Mouse (Mus musculus) skeletal muscle tissue, postnatal 0 days (tissue): ENCODE results near the gene Cbx8. TPM values are rescaled to one million over a fixed set of nuclear protein-coding genes. Genes with fewer than 3 reads are reported as not detected.

Experiments used
- polyA plus RNA-seq: library from polyadenylated mRNA; unstranded; fragments of >200 nt; fragmentation: Nextera tagmentation; extraction: Ambion mirVana; gene quantifications from 2 replicates; pipeline ENCODE4 v1.2.1, GENCODE M21; 2015

The Cbx8 gene
- 3.1 and 5.7 TPM in 2 replicates for polyA plus RNA-seq

DNA sequence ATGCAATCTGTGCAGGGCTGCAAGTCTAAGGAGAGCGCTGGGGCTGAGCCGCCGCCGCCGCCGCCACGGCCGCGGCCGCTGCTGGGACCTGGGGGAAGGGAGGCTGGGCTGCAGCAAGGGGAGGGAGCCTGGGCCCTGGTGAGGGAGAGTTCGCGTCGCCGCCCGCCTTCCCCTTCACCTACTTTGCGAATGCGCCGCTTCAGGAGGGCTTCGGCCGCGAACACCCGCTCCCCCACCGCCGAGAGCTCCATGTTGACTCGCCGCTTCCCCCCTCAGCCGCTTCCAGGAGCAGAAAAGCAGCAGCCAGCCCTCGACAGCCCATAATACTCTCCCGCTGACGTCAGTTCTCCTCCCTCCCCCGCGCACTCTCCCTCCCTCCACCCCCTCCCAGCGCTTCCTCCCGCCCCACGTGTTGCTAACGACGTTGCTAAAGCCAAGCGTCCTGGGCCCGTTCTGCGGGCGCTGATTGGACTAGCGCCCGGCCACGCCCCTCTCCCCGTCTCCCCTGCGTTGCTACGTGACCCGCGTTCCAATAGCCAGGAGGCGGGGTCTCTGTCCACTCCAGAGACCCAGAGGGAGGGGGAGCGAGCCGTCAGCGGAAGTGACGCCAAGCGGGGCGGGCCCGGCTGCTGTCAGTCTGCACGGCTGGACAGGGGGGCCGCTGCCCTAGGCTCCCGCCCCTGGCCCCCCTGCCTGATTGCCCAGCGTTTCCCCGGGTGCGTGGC is at the start of gene Cbx8:
TSS of gene Cbx8 (minus strand) at position 370 of the 725 bp plus-strand sequence.

DNA sequence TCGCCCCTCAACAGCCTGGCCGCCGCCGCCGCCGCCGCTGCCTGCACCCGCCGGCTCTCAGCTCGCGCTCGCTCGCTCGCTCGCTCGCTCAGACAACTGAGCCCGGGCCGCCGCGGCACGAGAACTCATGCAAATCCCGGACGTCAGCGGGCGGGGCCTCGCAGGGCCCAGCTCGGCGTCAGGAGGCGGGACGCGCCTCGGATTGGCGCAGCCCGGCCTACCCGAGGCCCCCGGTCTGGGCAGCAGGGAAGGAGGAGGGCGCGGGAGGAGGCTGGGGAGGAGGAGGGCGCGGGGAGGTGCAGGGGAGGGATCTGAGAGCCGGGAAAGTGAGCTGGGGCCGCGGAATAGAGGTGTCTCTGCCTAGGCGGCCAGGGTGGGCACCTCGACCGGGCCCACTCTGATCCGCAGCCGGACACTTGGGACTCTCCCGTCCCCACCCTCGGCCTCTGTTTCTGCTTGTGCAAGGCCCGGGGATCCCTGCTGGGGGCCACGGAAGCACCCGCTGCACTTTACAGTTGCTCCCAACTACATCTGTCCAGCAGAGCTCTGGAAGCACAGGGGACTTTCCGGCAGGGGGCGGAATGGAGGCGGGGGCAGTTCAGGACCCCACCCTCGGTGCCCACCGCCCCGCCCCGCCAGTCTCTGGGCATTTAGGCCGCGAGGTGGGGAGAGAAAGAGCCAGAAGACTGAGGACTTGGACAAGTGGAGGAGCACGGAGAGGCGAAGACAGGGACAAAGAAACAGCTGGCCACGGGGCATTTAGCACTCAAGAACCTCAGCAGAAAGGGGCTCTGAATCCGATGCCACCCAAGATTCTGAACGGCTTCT is 45.6 kb upstream of the Cbx8 start, which contains the start of gene Cbx4:
TSS of gene Cbx4 (minus strand) at position 78 of the 828 bp plus-strand sequence.

DNA sequence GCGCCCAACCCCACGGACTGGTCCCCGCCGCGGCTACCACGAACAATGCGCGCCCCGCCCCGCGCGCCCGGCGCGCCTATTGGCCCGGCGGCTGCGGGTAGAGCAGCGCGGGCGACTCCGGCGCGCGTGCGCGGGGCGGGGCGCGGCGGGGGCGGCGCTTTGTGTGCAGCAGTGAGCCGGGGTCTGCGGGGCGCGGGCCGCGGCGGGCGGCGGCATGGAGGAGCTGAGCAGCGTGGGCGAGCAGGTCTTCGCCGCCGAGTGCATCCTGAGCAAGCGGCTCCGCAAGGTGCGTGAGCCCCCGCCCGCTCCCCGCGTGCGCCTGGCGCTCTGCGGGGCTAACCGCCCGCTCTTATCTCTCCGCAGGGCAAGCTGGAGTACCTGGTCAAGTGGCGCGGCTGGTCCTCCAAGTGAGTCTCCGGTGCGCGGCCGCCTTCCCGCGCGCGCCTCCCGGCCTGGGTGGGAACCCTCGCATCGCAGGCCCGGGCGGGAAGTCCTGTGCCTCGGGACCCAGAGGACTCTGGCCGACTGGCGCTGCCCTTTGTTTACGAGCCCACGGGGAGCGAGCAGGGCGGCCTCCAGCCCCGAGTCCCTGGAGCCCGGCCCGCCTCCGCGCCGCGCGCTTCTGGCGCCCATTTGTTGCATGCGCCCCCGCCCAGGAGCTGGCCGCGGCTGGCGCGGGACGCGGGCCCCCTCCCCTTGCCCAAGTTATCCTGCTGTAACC is 17.7 kb downstream of the Cbx8 start, which contains the start of gene Cbx2:
TSS of gene Cbx2 (plus strand) at position 68 of the 721 bp plus-strand sequence.

DNA sequence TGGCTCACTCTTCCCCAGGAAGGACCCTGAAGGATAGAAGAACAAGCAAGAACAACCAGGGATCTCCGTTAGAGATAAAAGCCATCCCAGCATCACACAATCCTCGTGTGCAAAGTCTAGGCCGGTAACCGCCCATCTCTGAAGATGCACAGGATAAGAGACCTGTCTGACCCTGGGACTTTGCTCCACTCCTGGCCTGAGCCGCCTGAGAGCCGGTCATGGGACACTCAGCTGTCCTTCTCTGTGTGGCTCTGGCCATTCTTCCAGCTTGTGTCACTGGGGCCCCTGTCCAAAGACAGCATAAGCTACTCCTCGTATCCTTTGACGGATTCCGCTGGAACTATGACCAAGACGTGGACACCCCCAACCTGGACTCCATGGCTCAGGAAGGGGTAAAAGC is 52.8 kb downstream of the Cbx8 start, which contains the start of gene Enpp7:
TSS of gene Enpp7 (plus strand) at position 190 of the 400 bp plus-strand sequence.

Other genes starting within 250 kb of the Cbx8 start
- 0.35 and 0.60 TPM in 2 replicates for gene Rbfox3, start 129.4 kb downstream of the Cbx8 start, polyA plus RNA-seq
- gene Enpp7, start 52.8 kb downstream of the Cbx8 start, polyA plus RNA-seq, result not detected in 2 replicates
- 3.4 and 3.8 TPM in 2 replicates for gene Cbx2, start 18.0 kb downstream of the Cbx8 start, polyA plus RNA-seq
- 3.2 and 6.5 TPM in 2 replicates for gene Cbx4, start 45.3 kb upstream of the Cbx8 start, polyA plus RNA-seq
- 4.0 and 4.3 TPM in 2 replicates for gene Tbc1d16, start 187.5 kb upstream of the Cbx8 start, polyA plus RNA-seq
- 0.37 and 0.67 TPM in 2 replicates for gene Ccdc40, start 187.6 kb upstream of the Cbx8 start, polyA plus RNA-seq
- 55.5 and 60.7 TPM in 2 replicates for gene Gaa, start 226.9 kb upstream of the Cbx8 start, polyA plus RNA-seq